In genomic region chr2:18903301-18904068, GRCm38 (mm10) we compare ENCODE assay signal across 26 mouse cellular contexts.
DNase-seq lines count a peak whose midpoint lies in the region; ATAC-seq and TF ChIP-seq lines count a peak whose summit lies in the region.
"Had no signal": no experiment of that assay in that cellular context is flagged by ENCODE, and none has a peak within 500 bp of the region (broad histone marks: within the 10 kb centered on the region; RNA-seq: fewer than 3 reads in every experiment).

No protein-coding gene starts in this region.

- H3K4me2 ChIP-seq in liver, embryonic 11.5 days, result no peak overlapping the region
- H3K4me2 ChIP-seq: forebrain, embryonic 15.5 days; heart, embryonic 12.5 days; hindbrain, embryonic 13.5 days; midbrain, embryonic 13.5 days; stomach, embryonic 15.5 days had no signal

- H3K27me3 ChIP-seq in liver, adult 2 months (ENCODE audit: control insufficient read depth, insufficient read depth, low read length), result no peaks in the 10 kb centered on the region
- no peaks in the 10 kb centered on the region for H3K27me3 ChIP-seq in liver, embryonic 11.5 days (replicated peaks; ENCODE audit: control insufficient read depth, insufficient read depth, low read length)
- H3K27me3 ChIP-seq: forebrain, embryonic 15.5 days; heart, embryonic 12.5 days; hindbrain, embryonic 13.5 days; megakaryocyte, embryonic 14.5 days; midbrain, embryonic 13.5 days; stomach, embryonic 15.5 days had no signal

- TF ChIP-seq CTCF in gastrocnemius, adult 2 months (IDR thresholded peaks at IDR 0.05), result no peak
- no peak for TF ChIP-seq CTCF in liver, adult 2 months (IDR thresholded peaks at IDR 0.05; ENCODE audit: low read depth, low read length)

- no peaks in the 10 kb centered on the region for H3K79me2 ChIP-seq in liver, adult 2 months (ENCODE audit: control insufficient read depth, insufficient read depth, low read length)

- no peak overlapping the region for H3K27ac ChIP-seq in gastrocnemius, adult 2 months
- H3K27ac ChIP-seq in liver, adult 2 months (replicated peaks; ENCODE audit: insufficient read depth, low read depth, low read length), result no peak overlapping the region
- H3K27ac ChIP-seq in liver, embryonic 11.5 days (ENCODE audit: low read depth, low read length), result no peak overlapping the region
- H3K27ac ChIP-seq: forebrain, embryonic 15.5 days; hindbrain, embryonic 13.5 days; midbrain, embryonic 13.5 days; stomach, embryonic 15.5 days had no signal

- no peaks in the 10 kb centered on the region for H3K9me3 ChIP-seq in liver, embryonic 11.5 days (ENCODE audit: control insufficient read depth, low read length)
- H3K9me3 ChIP-seq: hindbrain, embryonic 13.5 days; megakaryocyte, embryonic 14.5 days; midbrain, embryonic 13.5 days; stomach, embryonic 15.5 days had no signal

- WGBS in liver, adult 2 months, result 76% methylated on average over 9 of the region's 9 CpGs
- 74% methylated on average over 9 of the region's 9 CpGs for WGBS in liver, embryonic 11.5 days

- H3K4me1 ChIP-seq in liver, adult 2 months (ENCODE audit: control insufficient read depth, insufficient read depth, low read length), result peaks cover 2% of the 10 kb centered on the region; the same call in 1 of the 2 replicates
- H3K4me1 ChIP-seq in liver, embryonic 11.5 days (replicated peaks; ENCODE audit: control insufficient read depth, insufficient read depth, low read length), result peaks cover 7% of the 10 kb centered on the region

- intact Hi-C loops in gastrocnemius, adult 2 months (cut with DNase I), result no loop called here

- no peaks in the 10 kb centered on the region for H3K36me3 ChIP-seq in liver, adult 2 months (ENCODE audit: control insufficient read depth, insufficient read depth, low read length)
- H3K36me3 ChIP-seq in liver, embryonic 11.5 days (ENCODE audit: control insufficient read depth, insufficient read depth, low read length), result peaks cover 5% of the 10 kb centered on the region; the same call in 1 of the 2 replicates
- H3K36me3 ChIP-seq: forebrain, embryonic 15.5 days; stomach, embryonic 15.5 days had no signal

- H3K9ac ChIP-seq in liver, adult 2 months (ENCODE audit: low read depth, low read length), result no peak overlapping the region
- H3K9ac ChIP-seq in liver, embryonic 11.5 days (ENCODE audit: low read depth, low read length), result no peak overlapping the region
- H3K9ac ChIP-seq: forebrain, embryonic 15.5 days; heart, embryonic 12.5 days; hindbrain, embryonic 13.5 days; liver, postnatal 0 days; midbrain, embryonic 13.5 days; stomach, embryonic 15.5 days had no signal

- DNase-seq in gastrocnemius, adult 2 months, result peak; percentile 51
- DNase-seq in gastrocnemius, postnatal 4 days (ENCODE audit: low spot score in 2 of 2), result no peak
- peak; percentile 12 for DNase-seq in liver, adult 2 months (ENCODE audit: extremely low read depth, low read depth, low spot score)
- DNase-seq in liver, embryonic 11.5 days (ENCODE audit: low spot score), result no peak
- DNase-seq in skeletal muscle tissue, adult 2 months (ENCODE audit: low read depth, low spot score), result peak; percentile 36
- no peak for DNase-seq in lung, postnatal 25 days (ENCODE audit: low spot score)
- no peak for DNase-seq in right cerebral cortex, postnatal 36 days (ENCODE audit: low spot score in 2 of 2)
- DNase-seq: adrenal gland, postnatal 25 days; cerebellum, adult 2 months; heart, postnatal 10 days; kidney, adult 18-20 months; left cerebral cortex, postnatal 4 days; liver; liver, postnatal 0 days; retina, postnatal 1 day; right cerebral cortex, postnatal 25 days; thymus, adult 18-20 months had no signal

- ATAC-seq in liver, embryonic 11.5 days (replicated peaks; ENCODE audit: low FRiP score), result no peak
- ATAC-seq in granulocyte monocyte progenitor cell, adult 5-6 weeks (replicated peaks; ENCODE audit: poor library complexity, severe bottlenecking), result peak; percentile 70
- ATAC-seq: forebrain, embryonic 15.5 days; inflammation-experienced regulatory T-cells, adult 6 months; liver, postnatal 0 days; lung, postnatal 0 days; midbrain, embryonic 13.5 days had no signal

- no peak overlapping the region for H3K4me3 ChIP-seq in gastrocnemius, adult 2 months
- no peak overlapping the region for H3K4me3 ChIP-seq in liver, adult 2 months (ENCODE audit: insufficient read depth, low read depth, low read length)
- no peak overlapping the region for H3K4me3 ChIP-seq in liver, embryonic 11.5 days (ENCODE audit: low read depth, low read length)
- H3K4me3 ChIP-seq: forebrain, embryonic 15.5 days; heart, embryonic 12.5 days; hindbrain, embryonic 13.5 days; megakaryocyte, embryonic 14.5 days; midbrain, embryonic 13.5 days; stomach, embryonic 15.5 days had no signal

- no peak for TF ChIP-seq POLR2A in liver, adult 2 months (IDR thresholded peaks at IDR 0.05; ENCODE audit: extremely low read depth, insufficient read depth, low read length)

Comparison
In these comparisons a context has a peak if more than half of its experiments do, and no peak if none do; other contexts are left out.
1. DNase-seq: peak in gastrocnemius, adult 2 months (single experiment), liver, adult 2 months (single experiment) and skeletal muscle tissue, adult 2 months (single experiment); none in gastrocnemius, postnatal 4 days (0 of 2), liver, embryonic 11.5 days (single experiment), lung, postnatal 25 days (single experiment) and right cerebral cortex, postnatal 36 days (0 of 2).